Comparison of ENCODE assay signal across 38 mouse cellular contexts in genomic region chr6:71211917-71212316, GRCm38 (mm10). TPM values are rescaled to one million over a fixed set of nuclear protein-coding genes. Genes with fewer than 3 reads are reported as not detected.
DNase-seq lines count a peak whose midpoint lies in the region; ATAC-seq lines count a peak whose summit lies in the region.
"Had no signal": no experiment of that assay in that cellular context is flagged by ENCODE, and none has a peak within 500 bp of the region (broad histone marks: within the 10 kb centered on the region; RNA-seq: fewer than 3 reads in every experiment).

No protein-coding gene starts in this region.

- no peaks in the 10 kb centered on the region for H3K9me3 ChIP-seq in forebrain, embryonic 14.5 days (replicated peaks; ENCODE audit: control insufficient read depth, low read length)
- no peaks in the 10 kb centered on the region for H3K9me3 ChIP-seq in forebrain, embryonic 16.5 days (ENCODE audit: control insufficient read depth, low read length)
- no peaks in the 10 kb centered on the region for H3K9me3 ChIP-seq in heart, embryonic 12.5 days (replicated peaks)
- 0 out of 2 replicates have a peak, but pooled peaks cover 3% of the 10 kb centered on the region for H3K9me3 ChIP-seq in heart, embryonic 13.5 days
- H3K9me3 ChIP-seq: forebrain, embryonic 12.5 days; stomach, embryonic 15.5 days had no signal

- no peaks in the 10 kb centered on the region for H3K36me3 ChIP-seq in forebrain, embryonic 14.5 days (ENCODE audit: control insufficient read depth, insufficient read depth, low read length)
- H3K36me3 ChIP-seq in forebrain, embryonic 16.5 days (ENCODE audit: control insufficient read depth, insufficient read depth), result no peaks in the 10 kb centered on the region
- peaks cover 40% of the 10 kb centered on the region for H3K36me3 ChIP-seq in heart, embryonic 12.5 days
- peaks cover 49% of the 10 kb centered on the region for H3K36me3 ChIP-seq in heart, embryonic 13.5 days
- H3K36me3 ChIP-seq: forebrain, embryonic 12.5 days; stomach, embryonic 15.5 days had no signal

- no peaks in the 10 kb centered on the region for H3K4me1 ChIP-seq in forebrain, embryonic 14.5 days (ENCODE audit: control insufficient read depth, insufficient read depth, low read length)
- H3K4me1 ChIP-seq in forebrain, embryonic 16.5 days (replicated peaks; ENCODE audit: control insufficient read depth, insufficient read depth, low read length), result no peaks in the 10 kb centered on the region
- H3K4me1 ChIP-seq in heart, embryonic 12.5 days (replicated peaks), result no peaks in the 10 kb centered on the region
- no peaks in the 10 kb centered on the region for H3K4me1 ChIP-seq in heart, embryonic 13.5 days
- H3K4me1 ChIP-seq: forebrain, embryonic 12.5 days; stomach, embryonic 15.5 days had no signal

- no peak overlapping the region for H3K9ac ChIP-seq in forebrain, embryonic 14.5 days (ENCODE audit: low read length)
- no peak overlapping the region for H3K9ac ChIP-seq in forebrain, embryonic 16.5 days (replicated peaks; ENCODE audit: low read depth, low read length)
- H3K9ac ChIP-seq in heart, embryonic 12.5 days, result no peak overlapping the region
- H3K9ac ChIP-seq in heart, embryonic 13.5 days, result no peak overlapping the region
- H3K9ac ChIP-seq: forebrain, embryonic 12.5 days; liver, embryonic 14.5 days; stomach, embryonic 15.5 days had no signal

- H3K4me2 ChIP-seq in forebrain, embryonic 14.5 days (ENCODE audit: low read length), result no peak overlapping the region
- H3K4me2 ChIP-seq in forebrain, embryonic 16.5 days (ENCODE audit: low read length), result no peak overlapping the region
- H3K4me2 ChIP-seq in heart, embryonic 12.5 days, result no peak overlapping the region
- H3K4me2 ChIP-seq in heart, embryonic 13.5 days, result no peak overlapping the region
- H3K4me2 ChIP-seq: forebrain, embryonic 12.5 days; midbrain, embryonic 11.5 days; stomach, embryonic 15.5 days had no signal

- DNase-seq in forebrain, embryonic 14.5 days (ENCODE audit: low spot score), result peak; percentile 6
- DNase-seq in heart, adult 9 months (ENCODE audit: low spot score in 2 of 2), result peak; percentile 10 to 26
- DNase-seq in heart, postnatal 4 days, result peak; percentile 34
- DNase-seq in cerebellum, postnatal 4 days (ENCODE audit: low spot score in 2 of 2), result no peak
- no peak for DNase-seq in c-Kit-positive CD71-positive TER-119-positive erythroid progenitor cells, embryonic 14.5 days (ENCODE audit: low spot score)
- DNase-seq: adrenal gland, postnatal 10 days; cerebellum, adult 11-12 months; cerebellum, adult 9-11 months; gastrocnemius, postnatal 25 days; kidney, adult 9 months; kidney, postnatal 10 days; liver; lung, postnatal 36 days; right cerebral cortex, postnatal 25 days; thymus, postnatal 14 days had no signal

- H3K27me3 ChIP-seq in forebrain, embryonic 14.5 days (replicated peaks; ENCODE audit: control insufficient read depth, insufficient read depth, low read length), result no peaks in the 10 kb centered on the region
- no peaks in the 10 kb centered on the region for H3K27me3 ChIP-seq in forebrain, embryonic 16.5 days (replicated peaks; ENCODE audit: control insufficient read depth, insufficient read depth, low read length)
- H3K27me3 ChIP-seq in heart, embryonic 12.5 days (replicated peaks), result no peaks in the 10 kb centered on the region
- no peaks in the 10 kb centered on the region for H3K27me3 ChIP-seq in heart, embryonic 13.5 days (replicated peaks)
- H3K27me3 ChIP-seq: CH12.LX; forebrain, embryonic 12.5 days; stomach, embryonic 15.5 days had no signal

- H3K4me3 ChIP-seq in forebrain, embryonic 14.5 days (ENCODE audit: low read depth, low read length), result no peak overlapping the region
- no peak overlapping the region for H3K4me3 ChIP-seq in forebrain, embryonic 16.5 days (replicated peaks; ENCODE audit: low read length)
- no peak overlapping the region for H3K4me3 ChIP-seq in heart, embryonic 12.5 days
- H3K4me3 ChIP-seq in heart, embryonic 13.5 days, result no peak overlapping the region
- H3K4me3 ChIP-seq: erythroblast, embryonic 14.5 days; forebrain, embryonic 12.5 days; heart, adult 2 months; stomach, embryonic 15.5 days had no signal

- 58% methylated on average over 7 of the region's 7 CpGs for WGBS in forebrain, embryonic 14.5 days
- WGBS in forebrain, embryonic 16.5 days, result 57% methylated on average over 7 of the region's 7 CpGs
- WGBS in heart, embryonic 12.5 days, result 30% methylated on average over 7 of the region's 7 CpGs
- 25% methylated on average over 7 of the region's 7 CpGs for WGBS in heart, embryonic 13.5 days

- H3K27ac ChIP-seq in forebrain, embryonic 14.5 days (ENCODE audit: low read depth, low read length), result no peak overlapping the region
- H3K27ac ChIP-seq in forebrain, embryonic 16.5 days (ENCODE audit: low read length), result no peak overlapping the region
- no peak overlapping the region for H3K27ac ChIP-seq in heart, embryonic 12.5 days (ENCODE audit: poor library complexity, severe bottlenecking)
- H3K27ac ChIP-seq in heart, embryonic 13.5 days (replicated peaks), result 0 out of 2 replicates have a peak overlapping the region, but pooled peaks have one; percentile 3
- H3K27ac ChIP-seq: forebrain, embryonic 12.5 days; heart, adult 2 months; hindbrain, postnatal 0 days; liver, embryonic 14.5 days; stomach, embryonic 15.5 days had no signal

- ATAC-seq in forebrain, embryonic 14.5 days, result no peak
- ATAC-seq in forebrain, embryonic 16.5 days, result no peak
- no peak for ATAC-seq in heart, embryonic 12.5 days (ENCODE audit: insufficient number of reproducible peaks, low FRiP score)
- no peak for ATAC-seq in heart, embryonic 13.5 days (ENCODE audit: extremely low read depth, insufficient number of reproducible peaks, low FRiP score, low TSS enrichment)
- ATAC-seq: hindbrain, postnatal 0 days; intestine, embryonic 16.5 days; midbrain, embryonic 16.5 days had no signal

RNA-seq across cellular contexts. Expression of gene Fabp1, which starts 12.3 kb away (rescaled TPM):
- polyA plus RNA-seq in forebrain, embryonic 14.5 days (2014; fragmentation: Nextera tagmentation; extraction: Ambion mirVana), result not detected in 2 replicates
- not detected in 2 replicates for polyA plus RNA-seq in forebrain, embryonic 16.5 days (2015; fragmentation: Nextera tagmentation; extraction: Ambion mirVana)
- polyA plus RNA-seq in heart, embryonic 12.5 days (2016; fragmentation: Nextera tagmentation; extraction: Ambion mirVana), result 0.50 and 1.0 TPM in 2 replicates
- polyA plus RNA-seq in heart, embryonic 13.5 days (2015; fragmentation: Nextera tagmentation; extraction: Ambion mirVana), result 0.48 and 5.6 TPM in 2 replicates
- not detected for total RNA-seq in heart, postnatal 4 days (2021)
- total RNA-seq: CH12.LX; ES-E14; gastrocnemius, postnatal 25 days; heart, adult 2 months; hindbrain, postnatal 0 days; left cerebral cortex, postnatal 10 days; megakaryocyte, adult 5-6 weeks; neutrophil, adult 5-6 weeks had no signal
- polyA plus RNA-seq: C2C12; cortical plate, adult 2 months; embryonic facial prominence, embryonic 14.5 days; forebrain, embryonic 12.5 days; frontal cortex, adult 2 months; heart, adult 2 months; hindbrain, embryonic 11.5 days; hindbrain, postnatal 0 days; midbrain, embryonic 11.5 days; midbrain, embryonic 16.5 days; neural tube, embryonic 11.5 days had no signal

RNA-seq across cellular contexts. Expression of gene Krcc1, which starts 59.6 kb away (rescaled TPM):
- 23.6 and 24.2 TPM in 2 replicates for polyA plus RNA-seq in forebrain, embryonic 14.5 days (2014; fragmentation: Nextera tagmentation; extraction: Ambion mirVana)
- 18.5 and 19.0 TPM in 2 replicates for polyA plus RNA-seq in forebrain, embryonic 16.5 days (2015; fragmentation: Nextera tagmentation; extraction: Ambion mirVana)
- polyA plus RNA-seq in heart, embryonic 12.5 days (2016; fragmentation: Nextera tagmentation; extraction: Ambion mirVana), result 54.6 and 59.1 TPM in 2 replicates
- polyA plus RNA-seq in heart, embryonic 13.5 days (2015; fragmentation: Nextera tagmentation; extraction: Ambion mirVana), result 48.5 and 57.4 TPM in 2 replicates
- total RNA-seq in heart, postnatal 4 days (2021), result 10 to 100 TPM; 55.9 to 61.1 TPM

Comparison
In these comparisons a context has a peak if more than half of its experiments do, and no peak if none do; other contexts are left out.
1. DNase-seq: peak in forebrain, embryonic 14.5 days (single experiment), heart, adult 9 months (2 of 2) and heart, postnatal 4 days (single experiment); none in cerebellum, postnatal 4 days (0 of 2) and c-Kit-positive CD71-positive TER-119-positive erythroid progenitor cells, embryonic 14.5 days (single experiment).